Comparison of ENCODE assay signal across 28 mouse cellular contexts in genomic region chr5:140087242-140087641, GRCm38 (mm10).
DNase-seq lines count a peak whose midpoint lies in the region; ATAC-seq lines count a peak whose summit lies in the region.
"Had no signal": no experiment of that assay in that cellular context is flagged by ENCODE, and none has a peak within 500 bp of the region (broad histone marks: within the 10 kb centered on the region; RNA-seq: fewer than 3 reads in every experiment).

No protein-coding gene starts in this region.

- no peaks in the 10 kb centered on the region for H3K9me3 ChIP-seq in heart, embryonic 11.5 days (replicated peaks; ENCODE audit: control insufficient read depth, low read length)
- H3K9me3 ChIP-seq: embryonic facial prominence, embryonic 13.5 days; embryonic facial prominence, embryonic 15.5 days; forebrain, embryonic 10.5 days; forebrain, embryonic 12.5 days; G1E had no signal

- no peaks in the 10 kb centered on the region for H3K4me1 ChIP-seq in heart, embryonic 11.5 days (ENCODE audit: control insufficient read depth, insufficient read depth, low read length)

- DNase-seq in cerebellum, postnatal 10 days, result peak; percentile 45 to 51
- no peak for DNase-seq in cerebellum, adult 9-11 months
- peak; percentile 36 to 63 for DNase-seq in heart, adult 18-20 months
- DNase-seq in heart, postnatal 25 days (ENCODE audit: low spot score), result no peak
- DNase-seq in heart, postnatal 10 days, result peak; percentile 32 to 54
- DNase-seq in heart, postnatal 14 days, result peak; percentile 13 to 24
- DNase-seq in left cerebral cortex, adult 11 months (ENCODE audit: low spot score), result no peak
- DNase-seq: adrenal gland, postnatal 10 days; adrenal gland, postnatal 25 days; B cell, adult 2 months; cerebellum, adult 11 months; cerebellum, adult 18-20 months; cerebellum, adult 8-10 months; cerebellum, postnatal 36 days; embryo, embryonic 11 days had no signal

- no peaks in the 10 kb centered on the region for H3K36me3 ChIP-seq in heart, embryonic 11.5 days (ENCODE audit: control insufficient read depth, insufficient read depth, low read length)

- no peak overlapping the region for H3K27ac ChIP-seq in heart, embryonic 11.5 days (ENCODE audit: low read depth, low read length)
- H3K27ac ChIP-seq: embryonic facial prominence, embryonic 13.5 days; embryonic facial prominence, embryonic 15.5 days; forebrain, embryonic 10.5 days; forebrain, embryonic 12.5 days had no signal

- H3K4me3 ChIP-seq in heart, embryonic 11.5 days (ENCODE audit: low read depth, low read length), result no peak overlapping the region
- H3K4me3 ChIP-seq: embryonic facial prominence, embryonic 13.5 days; embryonic facial prominence, embryonic 15.5 days; erythroblast, embryonic 14.5 days; forebrain, embryonic 10.5 days; forebrain, embryonic 12.5 days had no signal

- H3K9ac ChIP-seq in heart, embryonic 11.5 days (ENCODE audit: low read depth, low read length), result no peak overlapping the region
- H3K9ac ChIP-seq: embryonic facial prominence, embryonic 13.5 days; embryonic facial prominence, embryonic 15.5 days; forebrain, embryonic 12.5 days had no signal

- no peaks in the 10 kb centered on the region for H3K27me3 ChIP-seq in heart, embryonic 11.5 days (ENCODE audit: control insufficient read depth, insufficient read depth, low read length)
- H3K27me3 ChIP-seq: CH12.LX; embryonic facial prominence, embryonic 13.5 days; embryonic facial prominence, embryonic 15.5 days; forebrain, embryonic 12.5 days; Patski had no signal

- no peak overlapping the region for H3K4me2 ChIP-seq in heart, embryonic 11.5 days
- H3K4me2 ChIP-seq: embryonic facial prominence, embryonic 13.5 days; embryonic facial prominence, embryonic 15.5 days; forebrain, embryonic 12.5 days had no signal

- no peak for ATAC-seq in heart, embryonic 11.5 days (replicated peaks; ENCODE audit: insufficient number of reproducible peaks, low FRiP score, low TSS enrichment)
- ATAC-seq: activated CD4-positive, CD25-positive, alpha-beta regulatory T cell, adult 4 months; CD4-positive, CD25-positive, alpha-beta regulatory T cell, adult 4 months; forebrain, embryonic 14.5 days; forebrain, embryonic 16.5 days; Patski had no signal

- intact Hi-C loops in heart, postnatal 25 days (cut with DNase I), result no loop called here
- intact Hi-C loops in heart, postnatal 10 days (cut with DNase I), result no loop called here
- intact Hi-C loops in heart, postnatal 14 days (cut with DNase I), result no loop called here

- WGBS in heart, embryonic 11.5 days (ENCODE audit: insufficient replicate concordance), result 94% methylated on average over 7 of the region's 7 CpGs

Comparison
In these comparisons a context has a peak if more than half of its experiments do, and no peak if none do; other contexts are left out.
1. DNase-seq: peak in cerebellum, postnatal 10 days (2 of 2), heart, adult 18-20 months (2 of 2), heart, postnatal 10 days (2 of 2) and heart, postnatal 14 days (2 of 2); none in cerebellum, adult 9-11 months (single experiment), heart, postnatal 25 days (single experiment) and left cerebral cortex, adult 11 months (single experiment).